ENCODE assay signal across 25 mouse cellular contexts in the genomic region with DNA sequence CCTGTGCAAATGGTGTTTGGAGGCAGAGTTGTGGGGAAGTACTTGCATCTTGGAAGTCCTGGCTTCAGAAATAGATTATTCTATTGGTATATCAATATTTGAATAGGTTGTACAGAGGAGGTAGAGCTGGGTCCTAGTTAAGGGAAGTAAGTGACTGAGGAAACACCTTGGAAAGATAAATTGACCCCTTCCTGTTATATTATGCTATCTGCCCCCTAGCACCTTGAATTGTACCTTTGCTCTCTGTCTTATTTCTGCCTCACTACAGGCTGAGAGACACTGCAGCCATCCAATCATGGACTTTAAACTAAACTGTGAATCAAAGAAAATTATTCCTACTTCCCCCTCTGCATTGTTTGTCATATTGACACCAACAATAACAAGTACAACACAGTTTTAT. TPM values are rescaled to one million over a fixed set of nuclear protein-coding genes. Genes with fewer than 3 reads are reported as not detected.
"Had no signal": no experiment of that assay in that cellular context is flagged by ENCODE, and none has a peak within 500 bp of the region (broad histone marks: within the 10 kb centered on the region; RNA-seq: fewer than 3 reads in every experiment).

No protein-coding gene starts in this region.

- DNase-seq: cerebellum, adult 9-11 months; cerebellum, postnatal 10 days; cerebellum, postnatal 14 days; cerebellum, postnatal 25 days; cerebellum, postnatal 36 days; embryo, embryonic 11 days; forebrain, postnatal 0 days; gastrocnemius, adult 2 months; gastrocnemius, postnatal 10 days; gastrocnemius, postnatal 14 days; gastrocnemius, postnatal 25 days; gastrocnemius, postnatal 36 days; heart, adult 11 months; heart, adult 18-20 months; heart, adult 2 months had no signal

- H3K4me2 ChIP-seq: embryonic facial prominence, embryonic 12.5 days; embryonic facial prominence, embryonic 13.5 days; embryonic facial prominence, embryonic 15.5 days; forebrain, embryonic 12.5 days; forebrain, embryonic 13.5 days had no signal

- H3K9ac ChIP-seq: embryonic facial prominence, embryonic 12.5 days; embryonic facial prominence, embryonic 13.5 days; embryonic facial prominence, embryonic 15.5 days; forebrain, embryonic 12.5 days; forebrain, embryonic 13.5 days; forebrain, postnatal 0 days had no signal

- H3K27me3 ChIP-seq: embryonic facial prominence, embryonic 12.5 days; embryonic facial prominence, embryonic 13.5 days; embryonic facial prominence, embryonic 15.5 days; forebrain, embryonic 12.5 days; forebrain, embryonic 13.5 days had no signal

- H3K4me3 ChIP-seq: embryonic facial prominence, embryonic 10.5 days; embryonic facial prominence, embryonic 12.5 days; embryonic facial prominence, embryonic 13.5 days; embryonic facial prominence, embryonic 15.5 days; erythroblast, embryonic 14.5 days; forebrain, embryonic 10.5 days; forebrain, embryonic 12.5 days; forebrain, embryonic 13.5 days; gastrocnemius, adult 2 months; heart, adult 2 months; heart, embryonic 10.5 days had no signal

- H3K27ac ChIP-seq: embryonic facial prominence, embryonic 10.5 days; embryonic facial prominence, embryonic 12.5 days; embryonic facial prominence, embryonic 13.5 days; embryonic facial prominence, embryonic 15.5 days; forebrain, embryonic 10.5 days; forebrain, embryonic 12.5 days; forebrain, embryonic 13.5 days; gastrocnemius, adult 2 months; heart, adult 2 months; heart, embryonic 10.5 days had no signal

- ATAC-seq: forebrain, embryonic 14.5 days; forebrain, postnatal 0 days had no signal

- H3K4me1 ChIP-seq: embryonic facial prominence, embryonic 10.5 days; embryonic facial prominence, embryonic 12.5 days; embryonic facial prominence, embryonic 13.5 days; embryonic facial prominence, embryonic 15.5 days; forebrain, embryonic 10.5 days; forebrain, embryonic 12.5 days had no signal

- H3K9me3 ChIP-seq: embryonic facial prominence, embryonic 10.5 days; embryonic facial prominence, embryonic 12.5 days; embryonic facial prominence, embryonic 13.5 days; embryonic facial prominence, embryonic 15.5 days; forebrain, embryonic 10.5 days; forebrain, embryonic 12.5 days; forebrain, embryonic 13.5 days; heart, embryonic 10.5 days had no signal

- H3K36me3 ChIP-seq: embryonic facial prominence, embryonic 10.5 days; embryonic facial prominence, embryonic 12.5 days; embryonic facial prominence, embryonic 13.5 days; embryonic facial prominence, embryonic 15.5 days; forebrain, embryonic 10.5 days; forebrain, embryonic 12.5 days; heart, embryonic 10.5 days had no signal

RNA-seq across cellular contexts. Expression of a gene that starts 17.2 kb away (rescaled TPM):
- polyA plus RNA-seq: erythroblast, embryonic 14.5 days had no signal
